ENCODE assay signal across 7 mouse cellular contexts in the genomic region with DNA sequence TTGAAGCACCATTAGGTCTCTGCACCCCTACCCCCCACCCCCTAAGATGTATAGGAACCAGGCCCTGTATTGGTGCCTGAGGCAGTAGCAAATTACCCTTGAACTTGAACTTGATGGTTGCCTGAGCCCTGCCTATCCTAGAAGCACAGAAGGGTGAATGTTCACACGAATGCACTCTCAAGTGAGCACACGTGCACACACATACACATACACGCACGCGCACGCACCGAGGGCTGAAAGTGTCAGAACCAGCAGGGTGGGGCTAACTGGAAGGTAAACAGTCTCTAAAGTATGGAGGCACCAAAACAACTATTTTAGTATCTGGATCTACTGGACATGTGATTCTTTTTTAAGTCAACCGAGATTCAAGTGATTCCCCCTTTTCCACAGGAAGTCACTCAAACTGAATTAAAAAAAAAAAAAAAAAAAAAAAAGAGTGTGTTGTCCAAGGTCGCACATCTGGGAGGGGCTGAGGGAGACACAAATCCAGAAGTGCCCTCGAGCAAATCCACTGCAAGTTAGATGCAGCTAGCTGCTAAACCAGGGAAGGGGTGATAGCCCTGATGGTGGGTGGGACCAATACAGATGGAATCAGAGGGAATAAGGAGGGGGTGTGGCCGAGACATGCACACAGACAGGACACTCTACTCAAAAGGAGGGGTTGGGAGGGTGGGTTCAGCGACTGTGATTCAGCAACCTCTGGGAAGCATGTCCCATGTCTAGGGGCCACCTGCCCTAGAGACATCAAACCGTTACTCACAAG.
A peak's percentile ranks its signal among the peaks of the same experiment; 100 is the strongest.
DNase-seq lines count a peak whose midpoint lies in the region; ATAC-seq and TF ChIP-seq lines count a peak whose summit lies in the region.

No protein-coding gene starts in this region.

- peaks cover 99% of the 10 kb centered on the region for H3K4me1 ChIP-seq in embryonic facial prominence, embryonic 10.5 days
- peaks cover 100% of the 10 kb centered on the region for H3K4me1 ChIP-seq in heart, embryonic 16.5 days (ENCODE audit: control insufficient read depth, insufficient read depth, low read length)
- peaks cover 29% of the 10 kb centered on the region for H3K4me1 ChIP-seq in liver, embryonic 15.5 days (replicated peaks)

- no peaks in the 10 kb centered on the region for H3K9me3 ChIP-seq in embryonic facial prominence, embryonic 10.5 days
- H3K9me3 ChIP-seq in heart, embryonic 16.5 days (replicated peaks; ENCODE audit: control insufficient read depth, low read length), result no peaks in the 10 kb centered on the region
- no peaks in the 10 kb centered on the region for H3K9me3 ChIP-seq in liver, embryonic 15.5 days (replicated peaks)

- no peaks in the 10 kb centered on the region for H3K36me3 ChIP-seq in embryonic facial prominence, embryonic 10.5 days (replicated peaks)
- H3K36me3 ChIP-seq in heart, embryonic 16.5 days (ENCODE audit: control insufficient read depth, insufficient read depth), result no peaks in the 10 kb centered on the region
- no peaks in the 10 kb centered on the region for H3K36me3 ChIP-seq in liver, embryonic 15.5 days (replicated peaks)

- no peak overlapping the region for H3K4me3 ChIP-seq in layer of hippocampus, adult 2 months
- H3K4me3 ChIP-seq in embryonic facial prominence, embryonic 10.5 days, result no peak overlapping the region
- no peak overlapping the region for H3K4me3 ChIP-seq in heart, embryonic 16.5 days (ENCODE audit: low read length)
- no peak overlapping the region for H3K4me3 ChIP-seq in liver, embryonic 15.5 days (replicated peaks)

- TF ChIP-seq CTCF in layer of hippocampus, adult 2 months (conservative IDR thresholded peaks at IDR 0.05), result no peak

- H3K9ac ChIP-seq in heart, embryonic 16.5 days (ENCODE audit: low read length), result peak overlapping the region; percentile 61
- no peak overlapping the region for H3K9ac ChIP-seq in liver, embryonic 15.5 days

- H3K27me3 ChIP-seq in embryonic facial prominence, embryonic 10.5 days (replicated peaks; ENCODE audit: low read depth, poor library complexity, severe bottlenecking), result 0 out of 2 replicates have a peak, but pooled peaks cover 3% of the 10 kb centered on the region
- H3K27me3 ChIP-seq in heart, embryonic 16.5 days (ENCODE audit: control insufficient read depth, insufficient read depth, low read length), result no peaks in the 10 kb centered on the region
- H3K27me3 ChIP-seq in liver, embryonic 15.5 days, result peaks cover 6% of the 10 kb centered on the region; the same call in 1 of the 2 replicates

- H3K4me2 ChIP-seq in heart, embryonic 16.5 days (ENCODE audit: low read depth, low read length), result peak overlapping the region; percentile 31; the same call in 1 of the 2 replicates
- no peak overlapping the region for H3K4me2 ChIP-seq in liver, embryonic 15.5 days

- no peak for ATAC-seq in heart, embryonic 16.5 days (replicated peaks; ENCODE audit: extremely low read depth, insufficient read depth, low FRiP score)
- no peak for ATAC-seq in liver, embryonic 15.5 days (ENCODE audit: insufficient read depth)

- H3K27ac ChIP-seq in layer of hippocampus, adult 2 months, result peak overlapping the region; percentile 71; the same call in 1 of the 2 replicates
- peak overlapping the region; percentile 85 for H3K27ac ChIP-seq in embryonic facial prominence, embryonic 10.5 days (replicated peaks)
- H3K27ac ChIP-seq in heart, embryonic 16.5 days (ENCODE audit: low read length), result peak overlapping the region; percentile 92
- H3K27ac ChIP-seq in liver, embryonic 15.5 days (replicated peaks), result peak overlapping the region; percentile 30; the same call in 1 of the 2 replicates

- DNase-seq in layer of hippocampus, adult 2 months (ENCODE audit: low spot score in 2 of 2), result no peak
- no peak for DNase-seq in layer of hippocampus, postnatal 14 days (ENCODE audit: low spot score in 2 of 2)
- no peak for DNase-seq in embryonic facial prominence, embryonic 10.5 days (ENCODE audit: low spot score)
- DNase-seq in adipocyte (ENCODE audit: low spot score), result no peak
- DNase-seq in frontal cortex, postnatal 25 days (ENCODE audit: low spot score in 2 of 2), result no peak

- WGBS in embryonic facial prominence, embryonic 10.5 days, result 74% methylated on average over 13 of the region's 13 CpGs
- WGBS in heart, embryonic 16.5 days, result 69% methylated on average over 13 of the region's 13 CpGs
- 61% methylated on average over 13 of the region's 13 CpGs for WGBS in liver, embryonic 15.5 days (ENCODE audit: insufficient replicate concordance)

Comparison
In these comparisons a context has a peak if more than half of its experiments do, and no peak if none do; other contexts are left out.
1. H3K27ac ChIP-seq: peak in every context shown above with its lines; median percentile 92 in heart, embryonic 16.5 days; 85 in embryonic facial prominence, embryonic 10.5 days; 71 in layer of hippocampus, adult 2 months; 30 in liver, embryonic 15.5 days.